Mouse (Mus musculus) R1 (cell line): ENCODE results near the gene Plaur.
"Not testable (repeated sequence)": the region's sequence is repeated elsewhere in the genome, so short reads cannot be mapped to it uniquely, and the experiment has no call there.

Experiments used
- DNase-seq: peaks from one replicate; pipeline ENCODE4 v3.0.0-alpha.2; 2018; ENCODE audit warnings: low read depth, low spot score

Plaur gene

GRCm38 (mm10) chr7:24476856-24477255, 14.6 kb downstream of the Plaur start:
- DNase-seq: no peak

GRCm38 (mm10) chr7:24478911-24479310, 16.6 kb downstream of the Plaur start:
- DNase-seq: no peak

- DNase-seq: no peak
Observed at GRCm38 (mm10) chr7:24479685-24480084, 17.4 kb downstream of the Plaur start.

- DNase-seq: no peak
Observed at GRCm38 (mm10) chr7:24480121-24480941, 18.0 kb downstream of the Plaur start.

GRCm38 (mm10) chr7:24480986-24481473, 18.7 kb downstream of the Plaur start:
- DNase-seq: no peak

- DNase-seq: peak; percentile 81
Observed at GRCm38 (mm10) chr7:24481474-24482207, 19.4 kb downstream of the Plaur start, which contains the start of gene Cadm4. TSS of gene Cadm4 (plus strand) at chr7:24482023.

- no peak for DNase-seq
Observed at GRCm38 (mm10) chr7:24482208-24483020, 20.1 kb downstream of the Plaur start.

GRCm38 (mm10) chr7:24483291-24483690, 21.0 kb downstream of the Plaur start:
- DNase-seq: not testable (repeated sequence)

GRCm38 (mm10) chr7:24485481-24485880, 23.2 kb downstream of the Plaur start:
- DNase-seq: no peak

GRCm38 (mm10) chr7:24486654-24487130, 24.4 kb downstream of the Plaur start:
- DNase-seq: no peak

GRCm38 (mm10) chr7:24487403-24487802, 25.1 kb downstream of the Plaur start:
- DNase-seq: no peak

GRCm38 (mm10) chr7:24488303-24488702, 26.0 kb downstream of the Plaur start:
- DNase-seq: no peak

GRCm38 (mm10) chr7:24499856-24500577, 37.7 kb downstream of the Plaur start:
- DNase-seq: peak; percentile 91

- peak; percentile 86 for DNase-seq
Observed at GRCm38 (mm10) chr7:24500929-24501328, 38.6 kb downstream of the Plaur start.

GRCm38 (mm10) chr7:24501492-24501891, 39.2 kb downstream of the Plaur start:
- peak; percentile 67 for DNase-seq

GRCm38 (mm10) chr7:24504004-24504403, 41.7 kb downstream of the Plaur start:
- DNase-seq: no peak

- peak; percentile 91 for DNase-seq
Observed at GRCm38 (mm10) chr7:24504868-24505267, 42.6 kb downstream of the Plaur start.

- DNase-seq: peak; percentile 85
Observed at GRCm38 (mm10) chr7:24505447-24506064, 43.3 kb downstream of the Plaur start.

- no peak for DNase-seq
Observed at GRCm38 (mm10) chr7:24506065-24506459, 43.8 kb downstream of the Plaur start.

GRCm38 (mm10) chr7:24506476-24506837, 44.2 kb downstream of the Plaur start:
- DNase-seq: no peak
